Mouse (Mus musculus) layer of hippocampus, adult 2 months (tissue): Measurements from ENCODE around the gene Repin1. TPM values are rescaled to one million over a fixed set of nuclear protein-coding genes. Genes with fewer than 3 reads are reported as not detected.

Experiments used
- DNase-seq, 2 experiments: peaks; one replicate each; pipeline ENCODE4 v3.0.0; 2022; ENCODE audit warnings: low spot score in 2 of 2
- H3K27ac ChIP-seq: fragments of 200-600 bp; 2 replicates; pipeline ENCODE4 v1.8.1; 2022
- H3K4me3 ChIP-seq: fragments of 200-600 bp; 2 replicates; pipeline ENCODE4 v1.8.1; 2022; ENCODE audit warnings: mild to moderate bottlenecking
- CTCF ChIP-seq: fragments of 200-600 bp; conservative IDR thresholded peaks from 2 replicates; pipeline ENCODE4 v1.8.1; 2022; ENCODE audit warnings: antibody characterized with exemption, mild to moderate bottlenecking, moderate library complexity
- long read RNA-seq, 2 experiments: library from polyadenylated mRNA; stranded (forward); transcript quantifications; one replicate each; pipeline ENCODE4 v2.0.0; 2021; ENCODE audit warnings: borderline mapping rate in 2 of 2
- total RNA-seq, 2 experiments: library from RNA; stranded (reverse); gene quantifications; 2 replicates each; pipeline ENCODE4 v1.2.3; 2021

The Repin1 gene
- total RNA-seq, result 10 to 100 TPM; 48.6 to 53.1 TPM
- long read RNA-seq, experiment 1, transcript Repin1-201 (3 exons, 3,145 nt), result major isoform, 7 of 31 reads
- long read RNA-seq, experiment 1, transcript Repin1-204 (3 exons, 3,057 nt), result minor isoform, 5 of 31 reads
- long read RNA-seq, experiment 1, partial matches to known transcripts, result 7 of 31 reads
- long read RNA-seq, experiment 1, other reads (novel, unspliced or antisense), result 7 of 31 reads
- long read RNA-seq, experiment 2, transcript Repin1-201 (3 exons, 3,145 nt), result major isoform, 12 of 39 reads
- long read RNA-seq, experiment 2, transcript Repin1-204 (3 exons, 3,057 nt), result minor isoform, 5 of 39 reads
- long read RNA-seq, experiment 2, partial matches to known transcripts, result 7 of 39 reads
- long read RNA-seq, experiment 2, other reads (novel, unspliced or antisense), result 10 of 39 reads

GRCm38 (mm10) chr6:48593158-48594042 lies at the start of gene Repin1, which contains the start of gene Gm44965:
Gene Repin1, plus strand, starts transcription at chr6:48593883.
Gene Gm44965, plus strand, starts transcription at chr6:48593941.
- Histone ChIP-seq H3K27ac (peak within 1 kb of the TSS; percentile 99), H3K4me3 (peak within 1 kb of the TSS; percentile 87)
- TF ChIP-seq CTCF, result peak; percentile 75
- peak; percentile 86 to 93 for DNase-seq

GRCm38 (mm10) chr6:48545251-48545650 lies 48.4 kb upstream of the Repin1 start:
- TF ChIP-seq CTCF, result no peak
- no peak overlapping the region for H3K27ac ChIP-seq
- no peak for DNase-seq
- H3K4me3 ChIP-seq, result no peak overlapping the region

- DNase-seq, result peak in 1 of 2 experiments; percentile 41
- Histone ChIP-seq H3K4me3 (no peak overlapping the region), H3K27ac (no peak overlapping the region)
- TF ChIP-seq CTCF, result peak; percentile 57
Observed at GRCm38 (mm10) chr6:48546271-48546670, 47.4 kb upstream of the Repin1 start.

GRCm38 (mm10) chr6:48546858-48547257 lies 46.8 kb upstream of the Repin1 start:
- no peak for TF ChIP-seq CTCF
- no peak overlapping the region for H3K4me3 ChIP-seq
- DNase-seq, result no peak
- H3K27ac ChIP-seq, result no peak overlapping the region

- Histone ChIP-seq H3K4me3 (no peak overlapping the region), H3K27ac (no peak overlapping the region)
- TF ChIP-seq CTCF, result no peak
- no peak for DNase-seq
Observed at GRCm38 (mm10) chr6:48548314-48548713, 45.4 kb upstream of the Repin1 start.

GRCm38 (mm10) chr6:48552918-48553317 lies 40.8 kb upstream of the Repin1 start:
- Histone ChIP-seq H3K27ac (no peak overlapping the region), H3K4me3 (no peak overlapping the region)
- no peak for TF ChIP-seq CTCF
- no peak for DNase-seq

GRCm38 (mm10) chr6:48553819-48554218 lies 39.9 kb upstream of the Repin1 start:
- DNase-seq, result no peak
- Histone ChIP-seq H3K27ac (peak overlapping the region; percentile 100), H3K4me3 (peak overlapping the region; percentile 84)
- TF ChIP-seq CTCF, result no peak

GRCm38 (mm10) chr6:48554280-48555103 lies 39.2 kb upstream of the Repin1 start, which contains the start of gene Lrrc61:
Gene Lrrc61, plus strand, starts transcription at chr6:48554796.
- peak; percentile 96 to 99 for DNase-seq
- TF ChIP-seq CTCF, result no peak
- Histone ChIP-seq H3K27ac (peak within 1 kb of the TSS; percentile 100), H3K4me3 (peak within 1 kb of the TSS; percentile 84)

GRCm38 (mm10) chr6:48555104-48555890 lies 38.4 kb upstream of the Repin1 start:
- no peak for TF ChIP-seq CTCF
- Histone ChIP-seq H3K27ac (peak overlapping the region; percentile 100), H3K4me3 (peak overlapping the region; percentile 84)
- peak; percentile 61 to 84 for DNase-seq

- H3K4me3 ChIP-seq, result no peak overlapping the region; the same call in 1 of the 2 replicates
- H3K27ac ChIP-seq, result no peak overlapping the region; the same call in 1 of the 2 replicates
- DNase-seq, result no peak
- no peak for TF ChIP-seq CTCF
Observed at GRCm38 (mm10) chr6:48555956-48556355, 37.7 kb upstream of the Repin1 start.

GRCm38 (mm10) chr6:48565693-48566310 lies 27.9 kb upstream of the Repin1 start:
- no peak overlapping the region for H3K4me3 ChIP-seq
- TF ChIP-seq CTCF, result no peak
- H3K27ac ChIP-seq, result no peak overlapping the region
- DNase-seq, result no peak
